Mouse (Mus musculus) monocyte, adult 2 months (primary cell): ENCODE data around the gene Dalrd3.

ENCODE experiments used
- DNase-seq, 2 experiments: peaks; one replicate each; pipeline ENCODE4 v3.0.0; 2022; ENCODE audit warnings: low spot score in 2 of 2, low read depth in 1 of 2

The Dalrd3 gene

DNA sequence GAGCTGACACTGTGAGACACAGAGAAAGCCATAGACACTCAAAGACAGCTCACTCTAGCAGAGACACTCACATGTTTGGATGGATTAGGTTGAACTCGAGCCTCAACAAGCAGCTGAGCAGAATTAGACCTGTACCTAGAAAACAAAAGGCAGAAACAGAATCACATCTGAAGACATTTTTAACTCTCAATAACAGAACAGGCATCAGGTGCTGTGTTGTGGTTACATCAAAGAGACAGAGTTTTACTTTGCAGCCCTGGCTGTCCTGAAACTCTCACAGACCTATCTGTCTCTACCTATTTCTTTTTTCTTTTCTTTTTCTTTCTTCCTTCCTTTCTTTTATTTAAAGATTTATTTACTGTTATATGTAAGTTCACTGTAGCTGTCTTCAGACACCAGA is 47.6 kb downstream of the Dalrd3 start:
- no peak for DNase-seq
